Mouse (Mus musculus): ENCODE data around the gene Oosp2.

GRCm38 (mm10) chr19:11696755-11697154 lies 36.4 kb upstream of the Oosp2 start, which contains the start of gene Oosp3:
- TF ChIP-seq POLR2A (IDR thresholded peaks at IDR 0.05; ENCODE audit: borderline replicate concordance, extremely low read depth, insufficient read depth, insufficient read length, poor library complexity, severe bottlenecking): no peak
- TF ChIP-seq CTCF (IDR thresholded peaks at IDR 0.05; ENCODE audit: borderline replicate concordance, extremely low read depth, insufficient read depth, insufficient read length): no peak

Measured in brain, embryonic 14.5 days (tissue).